Mouse (Mus musculus) heart, postnatal 0 days (tissue): ENCODE data around the gene Fgfr2.

Experiments
- CTCF ChIP-seq: IDR thresholded peaks from 2 replicates; pipeline ENCODE4 v1.5.1; 2016; ENCODE audit warnings: antibody characterized with exemption, control low read depth, low read depth
- EP300 ChIP-seq: IDR thresholded peaks from 2 replicates; pipeline ENCODE4 v1.6.1; 2016; ENCODE audit warnings: antibody characterized with exemption, low read depth

GRCm38 (mm10) chr7:132803336-132803735, 319.8 kb downstream of the Fgfr2 start:
- TF ChIP-seq CTCF (no peak), EP300 (no peak)
